Mouse (Mus musculus) hindbrain, embryonic 14.5 days (tissue): Measurements from ENCODE around the gene Arhgef15. TPM values are rescaled to one million over a fixed set of nuclear protein-coding genes. Genes with fewer than 3 reads are reported as not detected.

ENCODE experiments used
- ATAC-seq: fragments of 200-750 bp; cut with Nextera tagmentation; 2 replicates; pipeline ENCODE4 v1.8.0; 2017; ENCODE audit warnings: moderate number of reproducible peaks, mild to moderate bottlenecking, moderate TSS enrichment, moderate library complexity; ENCODE audit not compliant: low FRiP score
- DNase-seq: peaks from one replicate; pipeline ENCODE4 v3.0.0-alpha.2; 2015; ENCODE audit warnings: low spot score
- H3K27ac ChIP-seq: fragments of 300-500 bp; sonication (generic); 2 replicates; pipeline ENCODE4 v1.5.1; 2014; ENCODE audit warnings: mild to moderate bottlenecking, moderate library complexity
- H3K27me3 ChIP-seq: fragments of 300-500 bp; sonication (generic); 2 replicates; pipeline ENCODE4 v1.6.1; 2014; ENCODE audit warnings: mild to moderate bottlenecking, low read length, mixed read lengths; ENCODE audit not compliant: control insufficient read depth, insufficient read depth
- H3K36me3 ChIP-seq: fragments of 300-500 bp; sonication (generic); replicated peaks from 2 replicates; pipeline ENCODE4 v1.6.1; 2014; ENCODE audit not compliant: control insufficient read depth, insufficient read depth
- H3K4me1 ChIP-seq: fragments of 300-500 bp; sonication (generic); replicated peaks from 2 replicates; pipeline ENCODE4 v1.6.1; 2014; ENCODE audit warnings: antibody characterized with exemption, low read length, mixed read lengths; ENCODE audit not compliant: control insufficient read depth, insufficient read depth
- H3K4me2 ChIP-seq: fragments of 300-500 bp; sonication (generic); replicated peaks from 2 replicates; pipeline ENCODE4 v1.6.1; 2014; ENCODE audit warnings: mild to moderate bottlenecking, moderate library complexity
- H3K4me3 ChIP-seq: fragments of 300-500 bp; sonication (generic); replicated peaks from 2 replicates; pipeline ENCODE4 v1.5.1; 2014; ENCODE audit warnings: mild to moderate bottlenecking, low read length
- H3K9ac ChIP-seq: fragments of 300-500 bp; sonication (generic); 2 replicates; pipeline ENCODE4 v1.6.1; 2014
- H3K9me3 ChIP-seq: fragments of 300-500 bp; sonication (generic); 2 replicates; pipeline ENCODE4 v1.6.1; 2016; ENCODE audit warnings: low read length; ENCODE audit not compliant: control insufficient read depth
- WGBS: fragments of 180-500 bp; shearing (Covaris S2); extraction: QIAGEN DNeasy Blood & Tissue Kit; methylation state at CpG from one replicate; pipeline ENCODE4 v1.1.7; 2014; 5-methylcytosine and 5-hydroxymethylcytosine counted together
- polyA plus RNA-seq: library from polyadenylated mRNA; unstranded; fragments of >200 nt; fragmentation: Nextera tagmentation; extraction: Ambion mirVana; gene quantifications from 2 replicates; pipeline ENCODE4 v1.2.1, GENCODE M21; 2014

The Arhgef15 gene
- polyA plus RNA-seq, 1 experiment from 2014 or later = 23.4 TPM

GRCm38 (mm10) chr11:68911531-68912177 is 45.6 kb downstream of the Arhgef15 start:
- ATAC-seq = no peak
- Histone ChIP-seq H3K9ac (no peak overlapping the region), H3K4me3 (no peak overlapping the region), H3K9me3 (no peaks in the 10 kb centered on the region), H3K27ac (no peak overlapping the region), H3K4me2 (no peak overlapping the region), H3K36me3 (peaks cover 9% of the 10 kb centered on the region), H3K27me3 (no peaks in the 10 kb centered on the region), H3K4me1 (no peaks in the 10 kb centered on the region)
- WGBS = 66% methylated on average over 14 of the region's 14 CpGs
- no peak for DNase-seq

DNA sequence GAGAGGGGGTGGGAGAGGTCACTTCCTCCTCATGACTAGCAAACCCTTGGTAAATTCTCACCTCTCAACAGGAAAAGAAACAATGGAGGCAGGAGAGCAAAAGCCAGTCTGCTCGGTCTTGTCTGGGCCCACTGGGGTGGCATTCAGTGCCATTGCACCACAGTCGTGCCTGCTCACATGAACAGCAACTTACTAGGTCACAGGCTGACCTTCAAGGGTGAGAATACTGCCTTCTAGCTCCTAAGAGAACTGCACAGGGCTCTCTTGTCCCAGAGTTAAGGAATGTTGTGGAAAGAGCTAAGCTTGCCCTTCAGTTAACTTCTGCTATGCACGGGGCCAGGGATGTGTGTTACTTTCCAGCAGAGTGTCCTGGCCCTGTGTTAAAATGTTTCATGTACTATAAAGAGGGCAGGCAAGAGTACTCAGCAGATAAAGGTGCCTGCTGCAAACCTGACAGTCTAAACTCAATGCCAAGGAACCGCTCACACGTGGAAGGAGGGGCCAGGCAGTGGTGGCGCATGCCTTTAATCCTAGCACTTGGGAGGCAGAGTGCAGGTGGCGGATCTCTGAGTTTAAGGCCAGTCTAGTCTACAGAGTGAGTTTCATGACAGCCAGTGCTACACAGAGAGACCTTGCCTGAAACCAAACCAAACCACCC is 48.3 kb downstream of the Arhgef15 start:
- ATAC-seq (no peak), DNase-seq (no peak)
- no peak overlapping the region for H3K4me3 ChIP-seq
- no peak overlapping the region for H3K4me2 ChIP-seq
- WGBS = 55% methylated on average over 7 of the region's 7 CpGs
- H3K27ac ChIP-seq = no peak overlapping the region
- H3K4me1 ChIP-seq = no peaks in the 10 kb centered on the region
- no peaks in the 10 kb centered on the region for H3K9me3 ChIP-seq
- no peak overlapping the region for H3K9ac ChIP-seq
- H3K27me3 ChIP-seq = no peaks in the 10 kb centered on the region
- peaks cover 35% of the 10 kb centered on the region for H3K36me3 ChIP-seq

- H3K9me3 ChIP-seq = no peaks in the 10 kb centered on the region
- 79% methylated on average over 3 of the region's 3 CpGs for WGBS
- H3K4me2 ChIP-seq = no peak overlapping the region
- no peak overlapping the region for H3K4me3 ChIP-seq
- DNase-seq (no peak), ATAC-seq (no peak)
- H3K9ac ChIP-seq = no peak overlapping the region
- H3K27ac ChIP-seq = no peak overlapping the region
- no peaks in the 10 kb centered on the region for H3K27me3 ChIP-seq
- peaks cover 49% of the 10 kb centered on the region for H3K36me3 ChIP-seq
- H3K4me1 ChIP-seq = peaks cover 5% of the 10 kb centered on the region
Observed at GRCm38 (mm10) chr11:68907251-68907650, 50.0 kb downstream of the Arhgef15 start.

- Histone ChIP-seq H3K9ac (no peak overlapping the region), H3K4me1 (peaks cover 5% of the 10 kb centered on the region), H3K4me3 (no peak overlapping the region), H3K27ac (no peak overlapping the region), H3K9me3 (no peaks in the 10 kb centered on the region), H3K27me3 (no peaks in the 10 kb centered on the region), H3K36me3 (peaks cover 49% of the 10 kb centered on the region), H3K4me2 (no peak overlapping the region)
- DNase-seq = no peak
- no peak for ATAC-seq
- WGBS = 71% methylated on average over 4 of the region's 4 CpGs
Observed at GRCm38 (mm10) chr11:68906461-68906790, 50.9 kb downstream of the Arhgef15 start.

DNA sequence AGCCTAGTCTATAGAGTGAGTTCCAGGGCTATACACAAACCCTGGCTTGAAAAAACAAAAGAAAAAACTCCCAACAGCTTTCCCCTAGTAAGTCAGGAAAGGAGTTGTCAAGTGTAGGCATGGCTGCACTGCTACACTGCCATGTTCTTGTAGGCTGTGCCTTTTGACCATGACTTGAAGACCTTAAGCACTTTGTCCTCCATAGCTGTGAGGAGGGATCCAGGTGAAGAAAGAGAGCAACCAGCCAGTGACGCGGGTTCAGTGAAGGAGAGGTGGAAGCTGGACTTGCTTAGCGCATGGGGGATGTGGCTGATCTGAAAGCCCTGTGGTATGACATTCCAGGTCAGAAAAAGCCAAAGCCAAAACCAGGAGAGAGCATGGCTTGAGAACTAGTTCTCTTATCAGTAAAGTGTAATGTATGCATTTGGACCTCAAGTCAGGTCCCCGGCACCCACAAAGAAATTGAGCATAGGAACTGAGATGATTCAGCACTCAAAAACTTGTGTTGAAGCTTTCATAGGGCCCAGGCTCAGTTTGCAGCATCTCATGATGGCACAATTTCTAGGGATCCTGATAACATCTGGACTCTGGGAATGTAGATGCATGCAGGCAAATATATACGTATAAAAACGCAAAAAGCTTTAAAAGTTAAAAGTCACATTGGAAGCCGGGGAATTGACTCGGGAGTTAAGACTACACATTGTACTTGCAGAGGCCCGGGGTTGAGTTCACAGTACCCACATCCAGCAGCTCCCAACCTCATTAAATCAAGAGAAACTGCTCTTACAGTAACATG is 51.4 kb downstream of the Arhgef15 start:
- ATAC-seq (no peak), DNase-seq (no peak)
- Histone ChIP-seq H3K4me1 (peaks cover 5% of the 10 kb centered on the region), H3K4me3 (no peak overlapping the region), H3K9ac (no peak overlapping the region), H3K36me3 (peaks cover 49% of the 10 kb centered on the region), H3K27me3 (no peaks in the 10 kb centered on the region), H3K9me3 (no peaks in the 10 kb centered on the region), H3K4me2 (no peak overlapping the region), H3K27ac (no peak overlapping the region)
- 94% methylated on average over 9 of the region's 9 CpGs for WGBS

- Histone ChIP-seq H3K4me2 (no peak overlapping the region), H3K36me3 (peaks cover 49% of the 10 kb centered on the region), H3K27ac (no peak overlapping the region), H3K27me3 (no peaks in the 10 kb centered on the region), H3K4me1 (peaks cover 5% of the 10 kb centered on the region), H3K4me3 (no peak overlapping the region), H3K9ac (no peak overlapping the region), H3K9me3 (no peaks in the 10 kb centered on the region)
- 95% methylated on average over 3 of the region's 3 CpGs for WGBS
- DNase-seq = no peak
- ATAC-seq = no peak
Observed at GRCm38 (mm10) chr11:68905138-68905531, 52.1 kb downstream of the Arhgef15 start.

DNA sequence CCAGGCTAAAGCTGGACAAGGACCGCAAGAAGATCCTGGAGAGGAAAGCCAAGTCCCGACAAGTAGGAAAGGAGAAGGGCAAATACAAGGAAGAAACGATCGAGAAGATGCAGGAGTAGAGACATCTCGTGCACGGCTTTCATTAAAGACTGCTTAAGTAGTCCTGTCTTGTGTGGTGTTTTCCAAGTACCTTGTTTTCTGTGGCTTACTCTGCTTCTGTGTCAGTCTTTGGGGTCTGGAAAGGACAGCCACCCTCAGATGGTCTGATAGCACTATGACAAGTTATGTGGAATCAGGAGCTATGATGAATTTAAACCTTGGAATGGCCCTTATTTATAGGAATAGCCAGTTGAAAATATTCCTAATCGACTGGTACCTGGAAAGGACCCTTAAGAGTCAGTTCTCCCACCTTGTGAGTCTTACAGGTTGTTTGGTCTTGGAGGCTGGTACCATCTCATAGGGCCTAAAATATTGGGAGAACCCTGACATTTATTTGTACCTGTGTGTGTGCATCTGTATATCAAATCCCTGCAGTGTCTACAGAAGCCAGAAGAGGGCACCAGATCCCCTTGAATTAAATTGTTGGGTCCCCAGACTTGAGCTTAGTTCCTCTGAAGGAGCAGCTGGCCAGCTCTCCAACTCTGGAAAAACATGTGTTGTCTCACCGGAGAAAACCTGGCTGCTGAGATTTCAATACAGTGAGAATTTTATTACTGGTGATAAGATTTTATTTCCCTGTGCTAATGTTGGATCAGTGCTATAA is 52.7 kb downstream of the Arhgef15 start:
- peak; percentile 91 for DNase-seq
- Histone ChIP-seq H3K27me3 (no peaks in the 10 kb centered on the region), H3K9ac (no peak overlapping the region), H3K36me3 (peaks cover 49% of the 10 kb centered on the region), H3K9me3 (no peaks in the 10 kb centered on the region), H3K4me1 (peaks cover 5% of the 10 kb centered on the region), H3K4me3 (no peak overlapping the region), H3K4me2 (no peak overlapping the region), H3K27ac (no peak overlapping the region)
- WGBS = 87% methylated on average over 8 of the region's 8 CpGs
- no peak for ATAC-seq

GRCm38 (mm10) chr11:68903775-68904174 is 53.5 kb downstream of the Arhgef15 start:
- Histone ChIP-seq H3K27me3 (no peaks in the 10 kb centered on the region), H3K27ac (no peak overlapping the region), H3K4me1 (peaks cover 5% of the 10 kb centered on the region), H3K9ac (no peak overlapping the region; the same call in 1 of the 2 replicates), H3K4me2 (no peak overlapping the region), H3K4me3 (no peak overlapping the region), H3K9me3 (no peaks in the 10 kb centered on the region), H3K36me3 (peaks cover 49% of the 10 kb centered on the region)
- ATAC-seq (no peak), DNase-seq (no peak)
- 89% methylated on average over 2 of the region's 2 CpGs for WGBS

DNA sequence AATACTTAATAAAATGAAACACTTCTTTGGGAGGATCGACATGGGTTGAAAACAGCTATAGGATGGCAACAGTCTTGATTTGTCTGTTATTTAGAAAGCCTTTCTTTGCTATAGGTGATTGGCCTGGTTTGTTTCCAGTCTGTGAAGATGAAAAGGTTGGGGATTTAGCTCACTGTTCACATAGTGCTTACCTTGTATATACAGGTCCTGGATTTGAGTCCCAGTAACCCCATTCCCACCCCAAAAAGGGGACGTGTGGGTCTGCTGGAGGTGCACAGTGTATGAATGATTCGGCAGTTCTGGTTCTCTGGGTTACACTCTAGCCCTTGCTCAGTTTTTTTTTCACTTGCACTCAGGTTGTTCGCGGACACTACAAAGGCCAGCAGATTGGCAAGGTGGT is 54.5 kb downstream of the Arhgef15 start:
- Histone ChIP-seq H3K4me2 (peak overlapping the region; percentile 79), H3K9me3 (no peaks in the 10 kb centered on the region), H3K27me3 (no peaks in the 10 kb centered on the region), H3K4me1 (peaks cover 5% of the 10 kb centered on the region), H3K9ac (peak overlapping the region; percentile 98), H3K4me3 (peak overlapping the region; percentile 98), H3K27ac (no peak overlapping the region), H3K36me3 (peaks cover 49% of the 10 kb centered on the region)
- WGBS = 86% methylated on average over 5 of the region's 5 CpGs
- DNase-seq (no peak), ATAC-seq (no peak)
